Mouse (Mus musculus) urinary bladder, postnatal 0 days (tissue): Measurements from ENCODE around the gene Gm17428. TPM values are rescaled to one million over a fixed set of nuclear protein-coding genes. Genes with fewer than 3 reads are reported as not detected.

Experiments
- microRNA counts: library from miRNA; unstranded; fragments of <30 nt; microRNA quantifications from one replicate; lab custom pipeline; 2016
- microRNA-seq: library from miRNA; unstranded; fragments of <30 nt; microRNA quantifications from one replicate; pipeline ENCODE4, GENCODE M21; 2016
- polyA plus RNA-seq: library from polyadenylated mRNA; unstranded; fragments of >200 nt; fragmentation: Nextera tagmentation; extraction: Ambion mirVana; gene quantifications from 2 replicates; pipeline ENCODE4 v1.2.1, GENCODE M21; 2015

Gene Gm17428
- not detected in 2 replicates for polyA plus RNA-seq

GRCm38 (mm10) chr14:54976633-54977032, at the start of gene Gm17428:
Gene Gm17428, plus strand, starts transcription at chr14:54976933.

DNA sequence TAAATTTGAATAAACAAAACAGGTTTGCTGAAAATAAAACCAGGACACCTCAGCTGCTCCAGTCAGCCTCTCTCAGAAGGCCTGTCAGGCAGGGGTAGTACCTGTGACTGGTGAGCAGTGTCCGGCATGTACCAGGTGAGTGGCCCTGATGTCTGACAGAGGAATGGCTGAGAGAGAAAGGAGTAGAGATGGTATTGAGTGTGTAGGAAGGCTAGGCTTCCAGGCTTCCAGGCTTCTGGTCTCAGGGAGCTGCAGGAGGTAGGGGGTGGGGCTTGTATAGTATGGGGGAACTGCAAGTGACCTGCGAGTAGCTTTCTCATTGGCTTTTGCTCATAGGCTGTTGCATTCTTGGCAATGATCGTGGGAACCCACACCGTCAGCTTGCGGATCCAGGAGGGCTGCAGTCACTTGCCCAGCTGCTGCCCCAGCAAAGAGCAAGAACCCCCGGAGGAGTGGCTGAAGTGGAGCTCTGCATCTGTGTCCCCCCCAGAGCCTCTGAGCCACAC, 44.0 kb upstream of the Gm17428 start, which contains the start of gene Il25:
Il25 (plus strand) TSS at position 51 of the 506 bp plus-strand sequence.

DNA sequence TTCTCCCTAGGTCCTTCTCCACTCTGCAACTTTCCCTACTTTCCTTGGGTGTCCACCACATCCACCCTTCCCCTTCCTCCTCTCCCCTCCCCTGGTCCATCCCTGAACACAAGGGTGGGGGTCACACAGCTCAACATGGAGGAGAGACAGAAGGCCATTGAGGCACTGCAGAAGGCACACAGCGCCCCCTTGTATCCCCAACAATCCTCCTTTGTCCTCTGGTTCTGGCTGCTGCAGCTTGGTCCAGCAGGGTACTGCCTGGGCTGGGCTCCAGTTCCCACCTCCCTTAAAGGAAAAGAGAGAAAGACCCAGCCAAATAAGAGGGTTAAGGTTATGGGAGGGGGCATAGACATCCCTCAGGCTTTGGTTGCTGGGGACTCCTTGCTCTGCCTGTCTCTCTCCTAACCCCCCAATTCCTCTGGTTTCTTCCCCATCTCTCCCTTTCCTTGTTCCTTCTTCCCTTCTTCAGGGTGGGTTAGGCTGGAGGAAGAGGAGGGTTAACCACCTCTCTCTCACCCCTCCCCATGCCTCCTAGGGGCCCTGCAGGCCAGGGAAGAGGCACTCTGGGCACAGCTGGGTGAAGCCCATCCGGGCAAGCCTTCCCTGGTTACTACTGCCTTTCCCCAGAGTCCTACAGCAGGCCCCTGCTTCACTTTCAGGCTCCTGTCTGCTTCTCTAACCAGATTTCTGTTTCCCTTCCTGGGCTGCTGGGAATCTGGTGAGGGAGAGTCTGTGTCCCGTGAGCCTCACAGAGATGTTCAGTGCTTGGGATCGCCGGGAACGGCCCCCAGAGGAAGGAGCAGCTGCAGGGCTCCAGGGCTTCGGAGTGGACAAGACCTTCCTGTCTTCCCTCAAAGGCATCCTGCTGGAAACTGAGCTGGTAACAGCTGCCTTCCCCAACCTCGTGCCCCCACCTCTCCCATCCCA, 40.6 kb upstream of the Gm17428 start, which contains the start of gene Cmtm5:
Cmtm5 (plus strand) TSS at position 358 of the 927 bp plus-strand sequence.

DNA sequence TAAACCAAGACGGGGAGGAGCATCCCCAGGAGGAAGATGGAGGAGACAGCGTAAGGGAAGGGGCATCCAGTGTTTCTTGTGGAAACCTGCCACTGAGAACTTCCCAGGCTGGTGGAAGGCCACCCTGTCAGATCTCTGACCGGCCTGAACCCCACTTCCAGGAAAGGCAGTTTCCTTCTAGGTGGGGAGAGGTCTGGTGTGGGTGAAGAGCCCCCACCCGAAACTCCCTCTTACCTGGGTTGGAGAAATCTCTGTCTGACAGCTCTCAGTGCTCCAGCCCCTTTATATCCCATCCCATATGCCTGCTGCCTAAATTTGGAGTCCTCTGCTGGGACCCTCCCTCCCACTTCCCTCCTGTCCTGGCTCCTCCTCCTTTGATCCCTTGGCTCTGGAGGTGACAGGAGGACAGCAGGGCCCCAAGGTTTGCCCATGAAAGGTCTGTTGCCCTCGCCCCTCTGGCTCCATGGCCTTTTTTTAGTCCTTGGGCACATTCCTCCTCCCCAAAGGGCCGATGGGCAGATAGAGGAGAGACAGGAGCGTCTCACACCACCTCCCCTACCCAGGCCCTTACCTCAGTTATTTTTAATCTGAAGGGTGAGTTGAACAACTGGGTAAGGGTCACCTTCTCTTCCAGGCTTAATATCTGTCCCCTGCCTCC, 10.3 kb upstream of the Gm17428 start, which contains the start of gene Myh6:
Myh6 (minus strand) TSS at position 608 of the 658 bp plus-strand sequence.

GRCm38 (mm10) chr14:54994136-54994868, 17.6 kb downstream of the Gm17428 start, which contains the start of gene Myh7:
Gene Myh7, minus strand, starts transcription at chr14:54994626.

DNA sequence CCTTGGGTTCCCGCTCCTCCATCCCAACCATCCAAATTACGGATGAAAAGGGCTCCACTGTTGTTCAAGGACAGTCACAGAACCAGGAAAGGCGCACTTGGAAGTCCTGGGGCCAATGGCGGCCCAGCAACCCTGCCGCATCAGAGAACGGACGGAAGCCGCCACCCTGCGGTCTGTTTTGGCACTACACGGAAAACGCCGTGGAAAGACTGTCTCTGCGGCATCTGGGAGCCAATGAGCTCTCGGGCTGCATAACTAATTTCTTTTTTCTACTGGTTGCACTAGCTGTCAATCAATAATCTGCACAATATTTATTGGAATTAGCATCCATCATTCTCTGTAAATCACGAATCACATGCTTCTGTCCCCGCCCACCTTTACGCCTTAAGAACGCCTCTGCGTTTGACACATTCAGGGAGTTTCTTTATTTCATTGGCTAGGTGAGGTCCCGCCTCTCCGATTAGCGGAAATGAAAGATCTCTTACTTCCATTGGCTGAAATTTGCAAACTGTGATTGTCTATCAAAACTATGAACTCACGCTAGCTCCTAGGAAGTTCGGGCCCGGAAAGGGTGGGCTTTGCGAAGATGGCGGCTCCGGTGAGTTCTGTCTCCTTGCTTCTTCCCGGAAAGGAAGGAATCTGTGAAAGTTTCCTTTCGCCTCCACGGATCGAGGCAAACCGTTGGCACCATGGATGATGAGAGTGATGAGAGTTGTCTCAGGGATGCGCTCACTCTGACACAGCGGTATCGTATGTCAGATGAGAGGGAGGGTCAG, 38.4 kb downstream of the Gm17428 start, which contains the start of gene Ngdn:
Ngdn (plus strand) TSS at position 464 of the 776 bp plus-strand sequence.

MicroRNAs within 50 kb of the gene (microRNA counts, 519-probe panel; counts per million panel counts)
- microRNA mmu-miR-208a (lab: Ali Mortazavi, UCI) (2,776 counts per million, percentile 39 among the panel's probes with 10 or more counts), microRNA mmu-miR-208b (lab: Ali Mortazavi, UCI) (2,722 counts per million, percentile 38 among the panel's probes with 10 or more counts)

Small RNAs within 50 kb of the gene (microRNA-seq; reads per million reads assigned to microRNA genes)
- 42.3 reads per million, percentile 37 among the genes with 10 or more reads in this experiment for gene Mir208a
- gene Mir208b: 169 reads per million, percentile 53 among the genes with 10 or more reads in this experiment

Other genes starting within 250 kb of the Gm17428 start
- gene Slc7a8, start 195.0 kb upstream of the Gm17428 start, polyA plus RNA-seq: 12.7 and 14.8 TPM in 2 replicates
- not detected in 2 replicates for gene Rnf212b, start 162.8 kb upstream of the Gm17428 start, polyA plus RNA-seq
- 4.1 and 5.4 TPM in 2 replicates for gene Homez, start 106.0 kb upstream of the Gm17428 start, polyA plus RNA-seq
- 0.62 and 1.3 TPM in 2 replicates for gene Ppp1r3e, start 99.4 kb upstream of the Gm17428 start, polyA plus RNA-seq
- 4.2 and 4.4 TPM in 2 replicates for gene Bcl2l2, start 93.6 kb upstream of the Gm17428 start, polyA plus RNA-seq
- 0.26 and 0.69 TPM in 2 replicates for gene Gm20521, start 93.5 kb upstream of the Gm17428 start, polyA plus RNA-seq
- 46.7 and 52.4 TPM in 2 replicates for gene Pabpn1, start 84.4 kb upstream of the Gm17428 start, polyA plus RNA-seq
- gene Slc22a17, start 63.8 kb upstream of the Gm17428 start, polyA plus RNA-seq: 14.4 and 15.9 TPM in 2 replicates
- gene Efs, start 50.8 kb upstream of the Gm17428 start, polyA plus RNA-seq: 12.7 and 14.5 TPM in 2 replicates
- gene Il25, start 44.2 kb upstream of the Gm17428 start, polyA plus RNA-seq: not detected in 2 replicates
- gene Cmtm5, start 40.7 kb upstream of the Gm17428 start, polyA plus RNA-seq: 0.82 and 0.99 TPM in 2 replicates
- gene Myh6, start 10.0 kb upstream of the Gm17428 start, polyA plus RNA-seq: 2.6 and 2.9 TPM in 2 replicates
- gene Myh7, start 17.7 kb downstream of the Gm17428 start, polyA plus RNA-seq: 4.0 and 7.6 TPM in 2 replicates
- 54.0 and 55.3 TPM in 2 replicates for gene Ngdn, start 38.5 kb downstream of the Gm17428 start, polyA plus RNA-seq
- 0.49 and 0.51 TPM in 2 replicates for gene Zfhx2, start 115.4 kb downstream of the Gm17428 start, polyA plus RNA-seq
- 11.9 and 13.8 TPM in 2 replicates for gene Thtpa, start 117.9 kb downstream of the Gm17428 start, polyA plus RNA-seq
- 13.1 and 15.8 TPM in 2 replicates for gene Ap1g2, start 129.7 kb downstream of the Gm17428 start, polyA plus RNA-seq
- gene Jph4, start 140.0 kb downstream of the Gm17428 start, polyA plus RNA-seq: 0.75 and 0.77 TPM in 2 replicates
- gene Dhrs2, start 245.1 kb downstream of the Gm17428 start, polyA plus RNA-seq: not detected in 2 replicates